Mouse (Mus musculus): Measurements from ENCODE around the gene Gm20661. TPM values are rescaled to one million over a fixed set of nuclear protein-coding genes. Genes with fewer than 3 reads are reported as not detected.

The Gm20661 gene
- polyA plus RNA-seq, 1 experiment from 2014 or later, result 0.74 TPM

DNA sequence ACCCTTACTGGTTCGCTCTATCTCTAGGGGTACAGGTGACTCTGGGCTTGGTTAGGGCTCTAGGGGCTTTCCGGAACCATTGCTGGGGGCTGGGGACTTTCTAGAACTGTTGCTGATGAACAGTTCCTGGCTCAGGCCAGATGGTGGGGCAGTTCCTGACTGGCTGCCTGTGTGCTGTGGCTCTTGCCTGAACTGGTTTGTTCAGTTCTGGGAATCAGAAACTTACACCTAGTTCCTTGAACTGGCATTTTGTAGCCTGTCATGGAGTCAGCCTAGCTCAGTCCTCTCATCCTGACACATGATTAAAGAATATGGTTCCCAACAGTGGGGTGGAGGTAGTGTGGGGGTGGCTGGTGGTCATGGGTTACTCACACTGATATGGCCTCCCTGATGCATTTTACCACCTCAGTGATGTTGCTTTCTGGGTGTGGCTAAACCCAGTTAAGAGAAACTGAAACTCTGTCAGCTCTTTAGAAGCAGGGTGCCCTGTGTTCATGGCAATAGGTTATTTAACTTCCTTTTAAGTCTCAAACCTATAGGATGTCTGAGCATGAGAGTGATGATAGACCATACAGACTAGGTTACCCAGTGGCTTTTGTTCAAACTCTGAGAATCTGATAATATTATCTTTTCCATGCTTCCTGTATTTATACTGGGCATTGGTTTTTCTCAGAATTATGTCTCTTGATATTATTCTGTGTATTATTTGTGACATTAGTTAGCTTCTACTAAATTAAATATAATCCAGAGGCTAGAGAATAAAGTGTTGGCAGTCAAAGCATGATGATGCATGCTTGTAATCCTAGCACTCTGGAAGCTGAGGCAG, 52.7 kb downstream of the Gm20661 start:
- Histone ChIP-seq H3K9me3 (ENCODE audit: control insufficient read depth, low read length) (no peaks in the 10 kb centered on the region), H3K4me1 (ENCODE audit: control insufficient read depth, insufficient read depth, low read length) (no peaks in the 10 kb centered on the region), H3K27ac (ENCODE audit: low read depth, low read length) (no peak overlapping the region), H3K4me2 (no peak overlapping the region), H3K4me3 (ENCODE audit: low read depth, low read length) (no peak overlapping the region), H3K27me3 (ENCODE audit: control insufficient read depth, insufficient read depth, low read length) (no peaks in the 10 kb centered on the region), H3K9ac (ENCODE audit: low read length) (no peak overlapping the region), H3K36me3 (ENCODE audit: control insufficient read depth, insufficient read depth, low read length) (peaks cover 5% of the 10 kb centered on the region)
- DNase-seq (ENCODE audit: low spot score, missing footprints) (no peak), ATAC-seq (ENCODE audit: low FRiP score) (no peak)
- WGBS, result 100% methylated on average over 2 of the region's 2 CpGs

Other genes with a start within 250 kb of the Gm20661 start
- gene Rbm5, start 212.1 kb upstream of the Gm20661 start, polyA plus RNA-seq (2014; fragmentation: Nextera tagmentation; extraction: Ambion mirVana), result 186 and 191 TPM in 2 replicates
- 104 and 114 TPM in 2 replicates for gene Rbm6, start 109.8 kb upstream of the Gm20661 start, polyA plus RNA-seq (2014; fragmentation: Nextera tagmentation; extraction: Ambion mirVana)
- 14.8 and 16.8 TPM in 2 replicates for gene Mon1a, start 94.9 kb upstream of the Gm20661 start, polyA plus RNA-seq (2014; fragmentation: Nextera tagmentation; extraction: Ambion mirVana)
- gene Mst1r, start 76.2 kb upstream of the Gm20661 start, polyA plus RNA-seq (2014; fragmentation: Nextera tagmentation; extraction: Ambion mirVana), result 0.60 and 0.80 TPM in 2 replicates
- gene Actl11, start 54.6 kb upstream of the Gm20661 start, polyA plus RNA-seq (2014; fragmentation: Nextera tagmentation; extraction: Ambion mirVana), result not detected in 2 replicates
- gene Camkv, start 47.4 kb upstream of the Gm20661 start, polyA plus RNA-seq (2014; fragmentation: Nextera tagmentation; extraction: Ambion mirVana), result 6.3 and 6.7 TPM in 2 replicates
- gene Traip, start 32.9 kb upstream of the Gm20661 start, polyA plus RNA-seq (2014; fragmentation: Nextera tagmentation; extraction: Ambion mirVana), result 27.7 and 37.2 TPM in 2 replicates
- 5.5 and 7.5 TPM in 2 replicates for gene Uba7, start 7.6 kb upstream of the Gm20661 start, polyA plus RNA-seq (2014; fragmentation: Nextera tagmentation; extraction: Ambion mirVana)
- 20.7 and 25.3 TPM in 2 replicates for gene Inka1, start 2.8 kb downstream of the Gm20661 start, polyA plus RNA-seq (2014; fragmentation: Nextera tagmentation; extraction: Ambion mirVana)
- 2.2 and 3.3 TPM in 2 replicates for gene Cdhr4, start 9.4 kb downstream of the Gm20661 start, polyA plus RNA-seq (2014; fragmentation: Nextera tagmentation; extraction: Ambion mirVana)
- 0.82 TPM in 1 of 2 replicates, not detected in the other for gene Gm20662, start 13.3 kb downstream of the Gm20661 start, polyA plus RNA-seq (2014; fragmentation: Nextera tagmentation; extraction: Ambion mirVana)
- 31.6 and 34.8 TPM in 2 replicates for gene Ip6k1, start 19.4 kb downstream of the Gm20661 start, polyA plus RNA-seq (2014; fragmentation: Nextera tagmentation; extraction: Ambion mirVana)
- gene Gmppb, start 66.2 kb downstream of the Gm20661 start, polyA plus RNA-seq (2014; fragmentation: Nextera tagmentation; extraction: Ambion mirVana), result 18.3 and 19.2 TPM in 2 replicates
- gene Amigo3, start 70.1 kb downstream of the Gm20661 start, polyA plus RNA-seq (2014; fragmentation: Nextera tagmentation; extraction: Ambion mirVana), result 1.5 and 2.0 TPM in 2 replicates
- 0.47 and 0.78 TPM in 2 replicates for gene Mst1, start 97.4 kb downstream of the Gm20661 start, polyA plus RNA-seq (2014; fragmentation: Nextera tagmentation; extraction: Ambion mirVana)
- gene Rnf123, start 100.3 kb downstream of the Gm20661 start, polyA plus RNA-seq (2014; fragmentation: Nextera tagmentation; extraction: Ambion mirVana), result 27.2 and 29.2 TPM in 2 replicates
- 53.0 and 67.3 TPM in 2 replicates for gene Apeh, start 111.5 kb downstream of the Gm20661 start, polyA plus RNA-seq (2014; fragmentation: Nextera tagmentation; extraction: Ambion mirVana)
- 2.4 TPM in 2 replicates for gene Bsn, start 207.3 kb downstream of the Gm20661 start, polyA plus RNA-seq (2014; fragmentation: Nextera tagmentation; extraction: Ambion mirVana)

All from midbrain, embryonic 11.5 days (tissue).